Mouse (Mus musculus): ENCODE measurements around the gene Zmynd11. TPM values are rescaled to one million over a fixed set of nuclear protein-coding genes. Genes with fewer than 3 reads are reported as not detected.
"Not testable (repeated sequence)": the region's sequence is repeated elsewhere in the genome, so short reads cannot be mapped to it uniquely, and the experiment has no call there.

The Zmynd11 gene
- polyA plus RNA-seq, 1 experiment from 2014 or later, result 86.4 TPM

GRCm38 (mm10) chr13:9760057-9760456 lies 5.1 kb downstream of the Zmynd11 start:
- no peak for ATAC-seq (replicated peaks; ENCODE audit: low FRiP score)
- no peak overlapping the region for H3K4me3 ChIP-seq (replicated peaks)
- no peak overlapping the region for H3K4me2 ChIP-seq
- WGBS, result 82% methylated on average over 6 of the region's 6 CpGs
- H3K9ac ChIP-seq, result no peak overlapping the region
- no peaks in the 10 kb centered on the region for H3K27me3 ChIP-seq
- H3K9me3 ChIP-seq (replicated peaks), result no peaks in the 10 kb centered on the region
- no peaks in the 10 kb centered on the region for H3K36me3 ChIP-seq
- H3K27ac ChIP-seq, result no peak overlapping the region
- peaks cover 41% of the 10 kb centered on the region for H3K4me1 ChIP-seq

GRCm38 (mm10) chr13:9757842-9758491 lies 7.2 kb downstream of the Zmynd11 start:
- Histone ChIP-seq H3K4me2 (no peak overlapping the region; the same call in 1 of the 2 replicates), H3K4me3 (replicated peaks) (no peak overlapping the region), H3K4me1 (peaks cover 51% of the 10 kb centered on the region), H3K27me3 (no peaks in the 10 kb centered on the region), H3K9me3 (replicated peaks) (no peaks in the 10 kb centered on the region), H3K9ac (no peak overlapping the region), H3K36me3 (no peaks in the 10 kb centered on the region), H3K27ac (peak overlapping the region; percentile 64)
- 51% methylated on average over 9 of the region's 9 CpGs for WGBS
- ATAC-seq (replicated peaks; ENCODE audit: low FRiP score), result no peak

GRCm38 (mm10) chr13:9753706-9754105 lies 11.4 kb downstream of the Zmynd11 start:
- WGBS, result 38% methylated on average over 3 of the region's 3 CpGs
- no peaks in the 10 kb centered on the region for H3K27me3 ChIP-seq
- no peak overlapping the region for H3K4me2 ChIP-seq
- H3K9ac ChIP-seq, result no peak overlapping the region
- no peak overlapping the region for H3K27ac ChIP-seq
- H3K9me3 ChIP-seq (replicated peaks), result no peaks in the 10 kb centered on the region
- H3K4me1 ChIP-seq, result peaks cover 22% of the 10 kb centered on the region
- H3K4me3 ChIP-seq (replicated peaks), result no peak overlapping the region
- ATAC-seq (replicated peaks; ENCODE audit: low FRiP score), result no peak
- H3K36me3 ChIP-seq, result no peaks in the 10 kb centered on the region

- Histone ChIP-seq H3K36me3 (no peaks in the 10 kb centered on the region), H3K9me3 (replicated peaks) (no peaks in the 10 kb centered on the region), H3K27me3 (no peaks in the 10 kb centered on the region), H3K4me1 (peaks cover 13% of the 10 kb centered on the region; the same call in 1 of the 2 replicates), H3K27ac (no peak overlapping the region), H3K4me3 (replicated peaks) (no peak overlapping the region), H3K4me2 (no peak overlapping the region), H3K9ac (no peak overlapping the region)
- WGBS, result 67% methylated on average over 1 of the region's 1 CpGs
- no peak for ATAC-seq (replicated peaks; ENCODE audit: low FRiP score)
Observed at GRCm38 (mm10) chr13:9750320-9750719, 14.8 kb downstream of the Zmynd11 start.

GRCm38 (mm10) chr13:9749796-9750195 lies 15.3 kb downstream of the Zmynd11 start:
- WGBS, result 80% methylated on average over 4 of the region's 4 CpGs
- ATAC-seq (replicated peaks; ENCODE audit: low FRiP score), result no peak

GRCm38 (mm10) chr13:9738190-9738589 lies 26.9 kb downstream of the Zmynd11 start:
- Histone ChIP-seq H3K4me2 (no peak overlapping the region), H3K36me3 (peaks cover 5% of the 10 kb centered on the region; the same call in 1 of the 2 replicates), H3K27ac (no peak overlapping the region), H3K9me3 (replicated peaks) (no peaks in the 10 kb centered on the region), H3K4me1 (no peaks in the 10 kb centered on the region), H3K4me3 (replicated peaks) (no peak overlapping the region), H3K9ac (no peak overlapping the region), H3K27me3 (no peaks in the 10 kb centered on the region)
- 81% methylated on average over 2 of the region's 2 CpGs for WGBS
- ATAC-seq (replicated peaks; ENCODE audit: low FRiP score), result no peak

More at GRCm38 (mm10) chr13:9749796-9750195, 15.3 kb downstream of the Zmynd11 start:
- H3K9me3 ChIP-seq (replicated peaks), result no peaks in the 10 kb centered on the region
- H3K36me3 ChIP-seq, result no peaks in the 10 kb centered on the region
- H3K4me1 ChIP-seq, result peaks cover 13% of the 10 kb centered on the region; the same call in 1 of the 2 replicates
- H3K9ac ChIP-seq, result no peak overlapping the region
- H3K27ac ChIP-seq, result no peak overlapping the region
- no peak overlapping the region for H3K4me2 ChIP-seq
- H3K27me3 ChIP-seq, result no peaks in the 10 kb centered on the region
- H3K4me3 ChIP-seq (replicated peaks), result no peak overlapping the region

GRCm38 (mm10) chr13:9737024-9737423 lies 28.1 kb downstream of the Zmynd11 start:
- Histone ChIP-seq H3K36me3 (peaks cover 11% of the 10 kb centered on the region), H3K27me3 (no peaks in the 10 kb centered on the region), H3K4me1 (no peaks in the 10 kb centered on the region), H3K9ac (no peak overlapping the region), H3K4me3 (replicated peaks) (no peak overlapping the region), H3K4me2 (no peak overlapping the region), H3K27ac (no peak overlapping the region), H3K9me3 (replicated peaks) (no peaks in the 10 kb centered on the region)
- WGBS, result 77% methylated on average over 5 of the region's 5 CpGs
- no peak for ATAC-seq (replicated peaks; ENCODE audit: low FRiP score)

GRCm38 (mm10) chr13:9732262-9732661 lies 32.9 kb downstream of the Zmynd11 start:
- not testable (repeated sequence) for H3K4me1 ChIP-seq; H3K9ac ChIP-seq; H3K9me3 ChIP-seq (replicated peaks); H3K27ac ChIP-seq; H3K4me3 ChIP-seq (replicated peaks); H3K27me3 ChIP-seq; ATAC-seq (replicated peaks; ENCODE audit: low FRiP score); H3K4me2 ChIP-seq
- WGBS, result 93% methylated on average over 4 of the region's 5 CpGs
- H3K36me3 ChIP-seq, result peaks cover 31% of the 10 kb centered on the region

- Histone ChIP-seq H3K27ac (no peak overlapping the region), H3K9me3 (replicated peaks) (no peaks in the 10 kb centered on the region), H3K4me1 (no peaks in the 10 kb centered on the region), H3K27me3 (no peaks in the 10 kb centered on the region), H3K4me3 (replicated peaks) (no peak overlapping the region), H3K36me3 (peaks cover 47% of the 10 kb centered on the region), H3K4me2 (no peak overlapping the region), H3K9ac (no peak overlapping the region)
- no peak for ATAC-seq (replicated peaks; ENCODE audit: low FRiP score)
- 68% methylated on average over 1 of the region's 1 CpGs for WGBS
Observed at GRCm38 (mm10) chr13:9729073-9729472, 36.1 kb downstream of the Zmynd11 start.

GRCm38 (mm10) chr13:9715224-9715623 lies 49.9 kb downstream of the Zmynd11 start:
- no peak for ATAC-seq (replicated peaks; ENCODE audit: low FRiP score)
- H3K27ac ChIP-seq, result no peak overlapping the region
- H3K9ac ChIP-seq, result no peak overlapping the region
- H3K4me1 ChIP-seq, result no peaks in the 10 kb centered on the region
- H3K36me3 ChIP-seq, result peaks cover 23% of the 10 kb centered on the region
- H3K27me3 ChIP-seq, result no peaks in the 10 kb centered on the region
- no peak overlapping the region for H3K4me2 ChIP-seq
- H3K4me3 ChIP-seq (replicated peaks), result no peak overlapping the region
- WGBS, result 93% methylated on average over 1 of the region's 1 CpGs
- H3K9me3 ChIP-seq (replicated peaks), result no peaks in the 10 kb centered on the region

- H3K4me2 ChIP-seq, result no peak overlapping the region
- H3K9ac ChIP-seq, result no peak overlapping the region
- WGBS, result 80% methylated on average over 6 of the region's 6 CpGs
- H3K4me3 ChIP-seq (replicated peaks), result no peak overlapping the region
- H3K27ac ChIP-seq, result no peak overlapping the region
- H3K9me3 ChIP-seq (replicated peaks), result no peaks in the 10 kb centered on the region
- H3K27me3 ChIP-seq, result no peaks in the 10 kb centered on the region
- H3K36me3 ChIP-seq, result peaks cover 23% of the 10 kb centered on the region
- no peaks in the 10 kb centered on the region for H3K4me1 ChIP-seq
- ATAC-seq (replicated peaks; ENCODE audit: low FRiP score), result no peak
Observed at GRCm38 (mm10) chr13:9713462-9714134, 51.5 kb downstream of the Zmynd11 start.

GRCm38 (mm10) chr13:9712971-9713370 lies 52.2 kb downstream of the Zmynd11 start:
- Histone ChIP-seq H3K36me3 (peaks cover 27% of the 10 kb centered on the region), H3K9ac (no peak overlapping the region), H3K9me3 (replicated peaks) (no peaks in the 10 kb centered on the region), H3K4me3 (replicated peaks) (no peak overlapping the region), H3K4me2 (no peak overlapping the region), H3K4me1 (no peaks in the 10 kb centered on the region), H3K27me3 (no peaks in the 10 kb centered on the region), H3K27ac (no peak overlapping the region)
- ATAC-seq (replicated peaks; ENCODE audit: low FRiP score), result no peak
- 87% methylated on average over 3 of the region's 3 CpGs for WGBS

Measured in kidney, embryonic 15.5 days (tissue).